24 mouse cellular contexts compared by ENCODE assay signal in the genomic region with DNA sequence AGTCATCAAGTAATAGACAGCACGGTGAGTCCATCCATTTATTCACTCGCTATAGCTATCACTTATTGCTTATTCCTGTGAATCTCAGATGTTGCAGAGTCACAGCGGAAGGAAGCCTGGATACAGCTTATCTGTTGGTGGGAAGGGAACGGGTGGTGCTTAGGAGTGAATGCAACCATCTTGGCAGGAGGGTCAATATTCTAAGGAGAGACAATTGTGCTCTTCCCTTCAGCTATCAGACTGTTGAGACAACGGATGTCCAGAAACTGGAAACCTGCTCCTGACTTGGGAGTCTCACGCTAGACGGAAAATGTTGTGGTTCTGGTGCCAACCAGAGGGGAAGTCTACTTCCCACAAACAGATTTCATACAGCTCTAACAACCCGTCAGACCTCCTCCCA.
DNase-seq lines count a peak whose midpoint lies in the region; ATAC-seq and TF ChIP-seq lines count a peak whose summit lies in the region.
"Had no signal": no experiment of that assay in that cellular context is flagged by ENCODE, and none has a peak within 500 bp of the region (broad histone marks: within the 10 kb centered on the region; RNA-seq: fewer than 3 reads in every experiment).

No protein-coding gene starts in this region.

- no peaks in the 10 kb centered on the region for H3K36me3 ChIP-seq in lung, postnatal 0 days (ENCODE audit: insufficient read depth, low read length)
- no peaks in the 10 kb centered on the region for H3K36me3 ChIP-seq in forebrain, embryonic 16.5 days (ENCODE audit: control insufficient read depth, insufficient read depth)
- H3K36me3 ChIP-seq: forebrain, embryonic 10.5 days; heart, embryonic 10.5 days; heart, embryonic 13.5 days; hindbrain, embryonic 12.5 days; hindbrain, embryonic 15.5 days had no signal

- H3K27ac ChIP-seq in lung, postnatal 0 days (ENCODE audit: low read length): no peak overlapping the region
- H3K27ac ChIP-seq in forebrain, embryonic 16.5 days (ENCODE audit: low read length): no peak overlapping the region
- H3K27ac ChIP-seq: forebrain, embryonic 10.5 days; forebrain, embryonic 13.5 days; gastrocnemius, adult 2 months; heart, adult 2 months; heart, embryonic 10.5 days; heart, embryonic 13.5 days; hindbrain, embryonic 12.5 days; hindbrain, embryonic 15.5 days had no signal

- no peaks in the 10 kb centered on the region for H3K9me3 ChIP-seq in lung, postnatal 0 days (ENCODE audit: low read length)
- H3K9me3 ChIP-seq in forebrain, embryonic 16.5 days (ENCODE audit: control insufficient read depth, low read length): no peaks in the 10 kb centered on the region
- H3K9me3 ChIP-seq: forebrain, embryonic 10.5 days; forebrain, embryonic 13.5 days; heart, embryonic 10.5 days; heart, embryonic 13.5 days; hindbrain, embryonic 12.5 days; hindbrain, embryonic 15.5 days had no signal

- DNase-seq in lung, postnatal 0 days (ENCODE audit: low spot score): no peak
- DNase-seq in lung, postnatal 14 days: no peak
- peak; percentile 57 for DNase-seq in lung, postnatal 25 days (ENCODE audit: low spot score)
- no peak for DNase-seq in right cerebral cortex, postnatal 14 days
- DNase-seq: adrenal gland, adult 8-10 months; adrenal gland, postnatal 25 days; cerebellum, adult 18-20 months; cerebellum, adult 9-10 months; cerebellum, postnatal 14 days; forebrain, postnatal 0 days; gastrocnemius, adult 2 months; gastrocnemius, postnatal 14 days; heart, adult 2 months; heart, postnatal 14 days had no signal

- no peaks in the 10 kb centered on the region; the same call in 1 of the 2 replicates for H3K4me1 ChIP-seq in lung, postnatal 0 days (ENCODE audit: insufficient read depth, low read depth, low read length)
- peaks cover 17% of the 10 kb centered on the region for H3K4me1 ChIP-seq in forebrain, embryonic 16.5 days (replicated peaks; ENCODE audit: control insufficient read depth, insufficient read depth, low read length)
- H3K4me1 ChIP-seq: heart, embryonic 13.5 days had no signal

- 72% methylated on average over 8 of the region's 8 CpGs for WGBS in lung, postnatal 0 days
- 96% methylated on average over 8 of the region's 8 CpGs for WGBS in forebrain, embryonic 16.5 days

- no peaks in the 10 kb centered on the region for H3K27me3 ChIP-seq in lung, postnatal 0 days (replicated peaks; ENCODE audit: insufficient read depth, low read length)
- H3K27me3 ChIP-seq in forebrain, embryonic 16.5 days (replicated peaks; ENCODE audit: control insufficient read depth, insufficient read depth, low read length): no peaks in the 10 kb centered on the region
- H3K27me3 ChIP-seq: heart, embryonic 13.5 days; hindbrain, embryonic 12.5 days; hindbrain, embryonic 15.5 days had no signal

- no peak overlapping the region for H3K4me3 ChIP-seq in lung, postnatal 0 days (ENCODE audit: low read depth, low read length)
- H3K4me3 ChIP-seq in forebrain, embryonic 16.5 days (replicated peaks; ENCODE audit: low read length): no peak overlapping the region
- H3K4me3 ChIP-seq: forebrain, embryonic 10.5 days; forebrain, embryonic 13.5 days; gastrocnemius, adult 2 months; heart, adult 2 months; heart, embryonic 10.5 days; heart, embryonic 13.5 days; hindbrain, embryonic 12.5 days; hindbrain, embryonic 15.5 days had no signal

- peak; percentile 63; the same call in 1 of the 2 replicates for TF ChIP-seq EP300 in lung, postnatal 0 days (IDR thresholded peaks at IDR 0.05)

- peak; percentile 23 for ATAC-seq in lung, postnatal 0 days
- peak; percentile 26 for ATAC-seq in megakaryocyte progenitor cell, adult 5-6 weeks (replicated peaks; ENCODE audit: poor library complexity)
- ATAC-seq in forebrain, embryonic 16.5 days: no peak
- ATAC-seq: activated CD4-positive, CD25-positive, alpha-beta regulatory T cell, adult 4 months; CD4-positive, CD25-positive, alpha-beta regulatory T cell, adult 4 months; forebrain, embryonic 13.5 days; forebrain, postnatal 0 days had no signal

- TF ChIP-seq CTCF in lung, postnatal 0 days (IDR thresholded peaks at IDR 0.05): no peak

- no peak overlapping the region for H3K4me2 ChIP-seq in lung, postnatal 0 days (replicated peaks; ENCODE audit: low read depth, low read length)
- H3K4me2 ChIP-seq in forebrain, embryonic 16.5 days (ENCODE audit: low read length): no peak overlapping the region
- H3K4me2 ChIP-seq: forebrain, embryonic 13.5 days; heart, embryonic 13.5 days; hindbrain, embryonic 12.5 days; hindbrain, embryonic 15.5 days had no signal

- H3K9ac ChIP-seq in lung, postnatal 0 days (replicated peaks; ENCODE audit: low read depth): no peak overlapping the region
- H3K9ac ChIP-seq in forebrain, embryonic 16.5 days (replicated peaks; ENCODE audit: low read depth, low read length): no peak overlapping the region
- H3K9ac ChIP-seq: forebrain, embryonic 13.5 days; forebrain, postnatal 0 days; heart, embryonic 13.5 days; hindbrain, embryonic 12.5 days; hindbrain, embryonic 15.5 days had no signal
